Mouse (Mus musculus): ENCODE data around the gene Eif4a2. TPM values are rescaled to one million over a fixed set of nuclear protein-coding genes. Genes with fewer than 3 reads are reported as not detected.

Gene Eif4a2
- 121 and 149 TPM in 2 replicates for polyA plus RNA-seq (2015; fragmentation: Nextera tagmentation; extraction: Ambion mirVana)

GRCm38 (mm10) chr16:23107231-23107942, at the start of gene Eif4a2:
Gene Eif4a2 (plus strand): TSS chr16:23107444.

GRCm38 (mm10) chr16:23057668-23058447, 49.4 kb upstream of the Eif4a2 start, which contains the start of gene Kng1:
Gene Kng1 (plus strand): TSS chr16:23057865.

GRCm38 (mm10) chr16:23127673-23128375, 20.6 kb downstream of the Eif4a2 start, which contains the start of gene Rfc4:
Gene Rfc4 (minus strand): TSS chr16:23127737.

DNA sequence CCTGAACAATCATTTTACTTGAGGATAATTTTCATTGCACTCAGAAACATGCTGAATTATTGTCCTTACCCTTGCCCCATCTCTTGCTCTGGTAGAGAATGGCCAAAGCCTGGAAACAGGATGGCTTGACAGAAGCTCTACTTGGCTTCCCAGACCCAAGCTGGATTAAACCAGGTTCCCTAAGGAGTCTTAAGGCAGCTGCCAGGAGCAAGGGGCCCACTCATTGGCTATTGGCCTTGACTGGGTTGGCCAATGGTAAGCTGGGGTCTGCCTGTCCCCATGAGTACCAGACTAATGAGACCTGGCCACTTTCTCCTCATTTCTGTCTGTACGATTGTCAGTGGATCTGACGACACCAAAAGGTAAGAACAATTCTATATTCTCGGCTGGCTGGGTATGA, 39.0 kb downstream of the Eif4a2 start, which contains the start of gene Adipoq:
Gene Adipoq (plus strand): TSS at position 257 of the 400 bp plus-strand sequence.

Small RNAs within 50 kb of the gene (microRNA-seq; reads per million reads assigned to microRNA genes)
- gene Gm49346: not detected

Other genes with a start within 250 kb of the Eif4a2 start
- gene Tbccd1, start 249.8 kb upstream of the Eif4a2 start, polyA plus RNA-seq (2015; fragmentation: Nextera tagmentation; extraction: Ambion mirVana): 9.9 and 13.0 TPM in 2 replicates
- 54.1 and 62.4 TPM in 2 replicates for gene Dnajb11, start 249.6 kb upstream of the Eif4a2 start, polyA plus RNA-seq (2015; fragmentation: Nextera tagmentation; extraction: Ambion mirVana)
- 4.4 and 20.6 TPM in 2 replicates for gene Ahsg, start 216.2 kb upstream of the Eif4a2 start, polyA plus RNA-seq (2015; fragmentation: Nextera tagmentation; extraction: Ambion mirVana)
- gene Fetub, start 189.1 kb upstream of the Eif4a2 start, polyA plus RNA-seq (2015; fragmentation: Nextera tagmentation; extraction: Ambion mirVana): 0.35 and 0.71 TPM in 2 replicates
- 0.29 TPM in 1 of 2 replicates, not detected in the other for gene Hrg, start 156.4 kb upstream of the Eif4a2 start, polyA plus RNA-seq (2015; fragmentation: Nextera tagmentation; extraction: Ambion mirVana)
- gene Kng2, start 78.0 kb upstream of the Eif4a2 start, polyA plus RNA-seq (2015; fragmentation: Nextera tagmentation; extraction: Ambion mirVana): 0.11 and 0.42 TPM in 2 replicates
- 1.2 and 5.4 TPM in 2 replicates for gene Kng1, start 49.6 kb upstream of the Eif4a2 start, polyA plus RNA-seq (2015; fragmentation: Nextera tagmentation; extraction: Ambion mirVana)
- 31.9 and 41.1 TPM in 2 replicates for gene Rfc4, start 20.3 kb downstream of the Eif4a2 start, polyA plus RNA-seq (2015; fragmentation: Nextera tagmentation; extraction: Ambion mirVana)
- gene Adipoq, start 39.1 kb downstream of the Eif4a2 start, polyA plus RNA-seq (2015; fragmentation: Nextera tagmentation; extraction: Ambion mirVana): not detected in 2 replicates
- gene St6gal1, start 117.3 kb downstream of the Eif4a2 start, polyA plus RNA-seq (2015; fragmentation: Nextera tagmentation; extraction: Ambion mirVana): 4.8 TPM in 2 replicates